Mouse (Mus musculus) limb, embryonic 14.5 days (tissue): Measurements from ENCODE around the gene Fam166a. TPM values are rescaled to one million over a fixed set of nuclear protein-coding genes. Genes with fewer than 3 reads are reported as not detected.

Source experiments
- ATAC-seq: fragments of 200-750 bp; cut with Nextera tagmentation; 2 replicates; pipeline ENCODE4 v1.8.0; 2017; ENCODE audit warnings: low read depth, moderate number of reproducible peaks, moderate TSS enrichment; ENCODE audit not compliant: low FRiP score
- DNase-seq: peaks from one replicate; pipeline ENCODE4 v3.0.0-alpha.2; 2015; ENCODE audit warnings: low spot score
- H3K27ac ChIP-seq: fragments of 300-500 bp; sonication (generic); replicated peaks from 2 replicates; pipeline ENCODE4 v1.5.1; 2014; ENCODE audit warnings: low read depth, mild to moderate bottlenecking, low read length, moderate library complexity, mixed read lengths
- H3K27me3 ChIP-seq: fragments of 300-500 bp; sonication (generic); 2 replicates; pipeline ENCODE4 v1.6.1; 2014; ENCODE audit warnings: low read length, mixed read lengths; ENCODE audit not compliant: control insufficient read depth, insufficient read depth
- H3K36me3 ChIP-seq: fragments of 300-500 bp; sonication (generic); 2 replicates; pipeline ENCODE4 v1.6.1; 2014; ENCODE audit warnings: mild to moderate bottlenecking, low read length, moderate library complexity, mixed read lengths; ENCODE audit not compliant: control insufficient read depth, insufficient read depth
- H3K4me1 ChIP-seq: fragments of 300-500 bp; sonication (generic); 2 replicates; pipeline ENCODE4 v1.6.1; 2014; ENCODE audit warnings: antibody characterized with exemption, low read length, mixed read lengths; ENCODE audit not compliant: control insufficient read depth, insufficient read depth
- H3K4me2 ChIP-seq: fragments of 300-500 bp; sonication (generic); replicated peaks from 2 replicates; pipeline ENCODE4 v1.6.1; 2014; ENCODE audit warnings: low read depth, mild to moderate bottlenecking, low read length, moderate library complexity; ENCODE audit not compliant: severe bottlenecking
- H3K4me3 ChIP-seq: fragments of 300-500 bp; sonication (generic); replicated peaks from 2 replicates; pipeline ENCODE4 v1.5.1; 2014; ENCODE audit warnings: low read length
- H3K9ac ChIP-seq: fragments of 300-500 bp; sonication (generic); 2 replicates; pipeline ENCODE4 v1.6.1; 2014; ENCODE audit warnings: mild to moderate bottlenecking, low read depth, low read length, moderate library complexity; ENCODE audit not compliant: severe bottlenecking
- H3K9me3 ChIP-seq: fragments of 300-500 bp; sonication (generic); 2 replicates; pipeline ENCODE4 v1.6.1; 2016; ENCODE audit warnings: low read length; ENCODE audit not compliant: control insufficient read depth
- POLR2A ChIP-seq: fragments of 200-500 bp; IDR thresholded peaks from 2 replicates; pipeline ENCODE4 v1.8.0; 2012; ENCODE audit warnings: inconsistent platforms, mild to moderate bottlenecking, moderate library complexity, borderline replicate concordance; ENCODE audit not compliant: insufficient read depth, insufficient read length; ENCODE audit errors: extremely low read depth
- WGBS: fragments of 180-500 bp; shearing (Covaris S2); extraction: QIAGEN DNeasy Blood & Tissue Kit; methylation state at CpG from one replicate; pipeline ENCODE4 v1.1.7; 2014; 5-methylcytosine and 5-hydroxymethylcytosine counted together
- polyA plus RNA-seq, 2 experiments: library from polyadenylated mRNA; depleted of rRNA in 1 of 2; stranded (reverse) in 1 of 2; unstranded in 1 of 2; fragments of >200 nt; fragmentation: Nextera tagmentation in 1 of 2; extraction: Ambion mirVana in 1 of 2; gene quantifications; 2 replicates each; pipeline versions ENCODE4 v1.2.1 to v1.2.3; 2012 to 2014

Gene Fam166a
- polyA plus RNA-seq, 2 experiments, result 0.17 TPM; not detected in 1

DNA sequence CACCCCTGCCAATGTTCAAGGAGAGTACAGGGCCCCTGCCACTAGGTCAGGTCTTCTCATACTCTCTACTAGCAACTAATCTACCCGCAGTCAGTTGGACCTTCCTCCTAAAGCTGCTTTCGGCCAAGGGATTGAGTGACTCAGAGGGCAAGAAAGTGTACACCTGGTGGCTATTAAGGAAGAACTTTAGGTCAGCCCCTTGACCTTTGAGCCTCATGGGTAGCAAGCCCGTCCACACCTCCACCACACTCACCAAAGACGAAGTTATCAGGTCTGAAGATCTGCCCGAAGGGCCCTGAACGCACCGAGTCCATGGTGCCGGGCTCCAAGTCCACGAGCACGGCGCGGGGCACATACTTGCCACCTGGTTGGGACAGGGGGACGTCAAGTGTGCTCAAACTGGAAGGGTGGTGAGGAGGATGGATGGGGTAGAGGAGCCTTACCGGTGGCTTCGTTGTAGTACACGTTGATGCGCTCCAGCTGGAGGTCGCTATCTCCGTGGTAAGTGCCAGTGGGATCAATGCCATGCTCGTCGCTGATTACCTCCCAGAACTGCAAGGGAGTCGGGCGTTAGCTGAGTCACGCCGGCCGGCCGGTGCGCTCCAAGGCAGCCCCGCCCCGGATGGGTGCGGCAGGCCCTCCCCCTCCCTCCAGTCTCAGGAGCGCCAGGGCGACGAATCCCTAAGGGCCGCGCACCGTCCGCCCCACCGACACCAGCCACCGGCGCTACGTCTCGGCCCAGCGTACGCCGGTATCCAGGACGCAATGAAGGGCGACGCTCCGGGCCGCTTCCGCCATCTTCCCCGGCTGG lies 5.3 kb downstream of the Fam166a start:
- H3K36me3 ChIP-seq, result peaks cover 9% of the 10 kb centered on the region; the same call in 1 of the 2 replicates
- H3K4me1 ChIP-seq, result peaks cover 11% of the 10 kb centered on the region
- H3K4me3 ChIP-seq, result peak overlapping the region; percentile 86
- peak; percentile 54 for DNase-seq
- no peaks in the 10 kb centered on the region for H3K9me3 ChIP-seq
- TF ChIP-seq POLR2A, result no peak
- H3K27ac ChIP-seq, result peak overlapping the region; percentile 79
- peak overlapping the region; percentile 57 for H3K4me2 ChIP-seq
- no peaks in the 10 kb centered on the region for H3K27me3 ChIP-seq
- ATAC-seq, result 0 out of 2 replicates have a peak, but pooled peaks have one; percentile 4
- WGBS, result 4% methylated on average over 35 of the region's 53 CpGs
- H3K9ac ChIP-seq, result peak overlapping the region; percentile 76

DNA sequence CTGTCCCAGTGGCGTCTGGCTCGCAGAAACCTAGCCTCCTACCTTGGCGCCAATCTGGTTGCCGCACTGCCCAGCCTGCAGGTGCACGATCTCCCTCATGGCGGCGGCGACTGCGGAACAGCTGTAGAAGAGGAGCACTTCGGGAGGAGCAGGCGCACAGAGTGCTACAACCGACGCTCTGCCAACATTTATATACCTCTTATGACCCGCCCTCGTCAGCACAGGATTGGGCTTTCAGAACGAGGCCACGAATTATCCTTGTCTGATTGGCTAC lies 5.9 kb downstream of the Fam166a start, which contains the start of gene Tubb4b:
TSS of gene Tubb4b (minus strand) at position 211 of the 274 bp plus-strand sequence.
- Histone ChIP-seq H3K4me1 (peaks cover 12% of the 10 kb centered on the region), H3K4me2 (peak within 1 kb of the TSS; percentile 57), H3K27me3 (no peaks in the 10 kb centered on the region), H3K9me3 (no peaks in the 10 kb centered on the region), H3K36me3 (peaks cover 9% of the 10 kb centered on the region; the same call in 1 of the 2 replicates), H3K9ac (peak within 1 kb of the TSS; percentile 76), H3K4me3 (peak within 1 kb of the TSS; percentile 86), H3K27ac (peak within 1 kb of the TSS; percentile 91)
- 0% methylated on average over 13 of the region's 17 CpGs for WGBS
- ATAC-seq (no peak), DNase-seq (no peak)
- peak; percentile 99; the same call in 1 of the 2 replicates for TF ChIP-seq POLR2A

DNA sequence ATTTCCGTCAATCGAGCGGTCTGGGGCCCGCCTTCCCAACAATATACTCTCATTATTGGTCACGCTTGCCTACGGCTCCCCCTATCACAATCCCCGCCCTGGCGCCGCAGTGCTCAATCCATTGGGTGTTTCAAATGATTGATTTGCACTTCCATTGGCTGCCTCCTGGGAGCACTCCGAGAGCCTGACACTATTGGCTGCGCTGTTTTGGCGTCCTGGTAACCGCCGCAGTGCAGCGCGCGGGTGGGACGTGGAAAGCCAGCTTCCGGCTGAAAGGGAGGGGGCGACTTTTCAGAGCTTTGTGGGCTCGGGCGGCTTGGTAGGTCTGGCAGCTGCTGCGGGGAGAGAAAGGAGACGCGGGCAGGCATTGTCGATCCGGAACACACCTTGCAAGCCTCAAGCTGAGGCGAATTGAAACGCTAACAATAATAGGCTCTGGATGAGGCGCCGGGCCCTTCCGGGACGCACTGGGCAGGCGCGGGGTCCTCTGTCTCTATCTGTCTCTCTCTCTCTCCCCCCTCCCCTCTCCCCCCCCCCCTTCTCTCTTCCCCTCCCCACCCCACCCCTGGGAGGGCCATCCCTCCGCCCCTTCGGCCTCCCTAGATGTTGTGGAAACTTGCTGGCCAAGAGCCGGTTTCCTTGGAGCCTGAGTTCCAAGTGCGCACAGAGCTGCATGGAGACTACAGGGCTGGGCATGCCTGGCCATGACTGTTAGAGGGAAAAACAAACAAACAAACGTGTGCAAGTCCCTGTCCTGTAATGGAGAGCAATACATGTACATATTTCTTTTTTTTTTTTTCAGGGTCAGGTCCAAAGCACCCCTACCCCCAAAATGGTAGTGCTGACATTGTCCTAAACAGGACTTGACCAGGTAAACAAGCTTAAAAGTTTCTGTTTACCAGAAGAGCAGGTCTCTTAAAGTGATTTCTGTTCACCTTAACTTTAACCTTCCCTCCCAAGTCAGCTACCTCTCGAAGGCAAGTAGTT lies 6.5 kb downstream of the Fam166a start:
- DNase-seq, result peak; percentile 100
- WGBS, result 2% methylated on average over 35 of the region's 41 CpGs
- peak; percentile 78; the same call in 1 of the 2 replicates for TF ChIP-seq POLR2A
- peak; percentile 96 for ATAC-seq
- H3K9me3 ChIP-seq, result no peaks in the 10 kb centered on the region
- peak overlapping the region; percentile 72 for H3K9ac ChIP-seq
- H3K27ac ChIP-seq, result peak overlapping the region; percentile 91
- peak overlapping the region; percentile 86 for H3K4me3 ChIP-seq
- H3K4me2 ChIP-seq, result peak overlapping the region; percentile 50
- no peaks in the 10 kb centered on the region for H3K27me3 ChIP-seq
- peaks cover 12% of the 10 kb centered on the region for H3K4me1 ChIP-seq
- peaks cover 9% of the 10 kb centered on the region; the same call in 1 of the 2 replicates for H3K36me3 ChIP-seq

DNA sequence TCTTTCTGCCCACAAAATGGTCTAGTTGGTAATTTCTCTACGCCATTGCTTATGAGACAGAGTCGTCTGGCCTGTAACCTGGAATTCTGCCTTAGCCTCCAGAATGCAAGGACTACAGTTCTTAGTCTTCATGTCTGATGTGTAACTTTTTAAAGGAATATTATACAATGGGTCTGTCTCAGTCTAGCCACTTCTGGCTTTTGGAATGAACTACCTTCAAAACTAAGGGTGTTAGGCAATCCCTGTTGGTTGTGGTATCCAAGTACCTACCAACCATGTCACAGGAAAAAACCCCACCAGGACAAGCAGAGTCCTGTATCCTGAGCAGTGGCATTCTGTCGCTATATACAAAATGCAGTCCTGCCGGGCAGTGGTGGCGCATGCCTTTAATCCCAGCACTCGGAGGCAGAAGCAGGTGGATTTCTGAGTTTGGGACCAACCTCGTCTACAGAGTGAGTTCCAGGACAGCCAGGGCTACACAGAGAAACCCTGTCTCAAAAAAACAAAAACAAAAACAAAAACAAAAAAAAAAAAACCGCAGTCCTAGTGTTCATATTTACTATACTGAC lies 7.3 kb downstream of the Fam166a start:
- DNase-seq (no peak), ATAC-seq (no peak)
- no peaks in the 10 kb centered on the region for H3K9me3 ChIP-seq
- no peak overlapping the region for H3K4me3 ChIP-seq
- no peak overlapping the region for H3K9ac ChIP-seq
- no peaks in the 10 kb centered on the region for H3K27me3 ChIP-seq
- H3K36me3 ChIP-seq, result peaks cover 9% of the 10 kb centered on the region; the same call in 1 of the 2 replicates
- WGBS, result 65% methylated on average over 8 of the region's 8 CpGs
- H3K4me2 ChIP-seq, result peak overlapping the region; percentile 50; the same call in 1 of the 2 replicates
- H3K4me1 ChIP-seq, result peaks cover 12% of the 10 kb centered on the region
- H3K27ac ChIP-seq, result peak overlapping the region; percentile 91; the same call in 1 of the 2 replicates
- TF ChIP-seq POLR2A, result no peak
